Mouse (Mus musculus) heart, postnatal 0 days (tissue): ENCODE measurements at regions not wholly inside any gene's neighbourhood (a gene's known extent, or its start where the extent isn't known, plus 50 kb on each side); places are given as distances from the start of the nearest gene placed in this dataset.

Experiments used
- CTCF ChIP-seq: IDR thresholded peaks from 2 replicates; pipeline ENCODE4 v1.5.1; 2016; ENCODE audit warnings: antibody characterized with exemption, control low read depth, low read depth
- EP300 ChIP-seq: IDR thresholded peaks from 2 replicates; pipeline ENCODE4 v1.6.1; 2016; ENCODE audit warnings: antibody characterized with exemption, low read depth

DNA sequence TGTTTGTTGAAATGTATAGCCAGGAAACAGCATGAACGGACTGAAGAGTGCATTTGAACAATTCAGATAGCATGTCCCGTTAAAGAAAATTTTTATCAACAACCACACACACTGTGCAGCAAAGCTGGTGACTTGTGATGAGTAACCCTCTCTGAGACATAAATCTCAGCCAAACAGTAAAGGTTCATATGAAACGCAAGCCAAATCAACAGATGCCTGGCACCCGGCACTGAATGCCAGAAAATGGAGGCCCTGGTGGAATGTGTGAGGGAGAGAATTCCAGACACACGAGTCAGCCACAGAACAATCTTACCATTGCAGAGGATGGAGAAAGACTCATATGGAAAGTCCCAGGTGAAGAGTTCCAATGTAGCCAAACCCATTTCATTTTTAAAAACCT is 341.1 kb upstream of the Actbl2 start:
- TF ChIP-seq CTCF (no peak), EP300 (no peak)
